Mouse (Mus musculus): ENCODE measurements around the gene Ncor2.

DNA sequence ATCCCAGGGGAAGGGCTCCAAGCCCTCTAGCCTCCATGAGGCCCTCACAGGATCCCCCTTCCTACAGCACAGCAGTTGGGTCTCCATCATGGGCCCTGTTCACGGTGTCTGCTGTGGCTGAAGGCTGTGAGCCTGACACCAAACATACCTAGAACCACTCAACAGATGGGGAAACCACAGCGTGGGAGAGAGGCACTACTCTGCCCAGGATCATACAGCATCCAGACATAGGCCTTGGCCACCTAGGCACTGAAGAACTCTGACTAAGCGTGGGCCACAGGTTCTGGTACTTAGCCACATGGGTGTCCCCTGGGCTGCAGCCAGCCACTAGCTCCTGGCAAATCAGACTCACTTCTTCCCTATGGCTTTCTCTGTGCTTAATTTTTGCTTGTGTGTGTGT is 48.6 kb downstream of the Ncor2 start:
- TF ChIP-seq CTCF (IDR thresholded peaks at IDR 0.05; ENCODE audit: extremely low read depth, insufficient read length, insufficient replicate concordance, low read depth, low read length) (no peak), POLR2A (IDR thresholded peaks at IDR 0.05; ENCODE audit: low read depth, low read length) (no peak)
